Mouse (Mus musculus) stomach, postnatal 0 days (tissue): ENCODE data around the gene Dlgap1.

Experiments used
- CTCF ChIP-seq: IDR thresholded peaks from 2 replicates; pipeline ENCODE4 v1.5.1; 2016; ENCODE audit warnings: antibody characterized with exemption, low read depth, mild to moderate bottlenecking, moderate library complexity
- EP300 ChIP-seq: optimal IDR thresholded peaks from 2 replicates; pipeline ENCODE3; 2016; ENCODE audit warnings: antibody characterized with exemption

GRCm38 (mm10) chr17:70403750-70404149, 434.9 kb downstream of the Dlgap1 start:
- TF ChIP-seq CTCF = no peak
- TF ChIP-seq EP300 = no peak
